Mouse (Mus musculus) left cerebral cortex, adult 11 months (tissue): ENCODE measurements around the gene Epb41l5.

Experiments
- DNase-seq: peaks from one replicate; pipeline ENCODE4 v3.0.0; 2022; ENCODE audit warnings: low spot score

Gene Epb41l5

DNA sequence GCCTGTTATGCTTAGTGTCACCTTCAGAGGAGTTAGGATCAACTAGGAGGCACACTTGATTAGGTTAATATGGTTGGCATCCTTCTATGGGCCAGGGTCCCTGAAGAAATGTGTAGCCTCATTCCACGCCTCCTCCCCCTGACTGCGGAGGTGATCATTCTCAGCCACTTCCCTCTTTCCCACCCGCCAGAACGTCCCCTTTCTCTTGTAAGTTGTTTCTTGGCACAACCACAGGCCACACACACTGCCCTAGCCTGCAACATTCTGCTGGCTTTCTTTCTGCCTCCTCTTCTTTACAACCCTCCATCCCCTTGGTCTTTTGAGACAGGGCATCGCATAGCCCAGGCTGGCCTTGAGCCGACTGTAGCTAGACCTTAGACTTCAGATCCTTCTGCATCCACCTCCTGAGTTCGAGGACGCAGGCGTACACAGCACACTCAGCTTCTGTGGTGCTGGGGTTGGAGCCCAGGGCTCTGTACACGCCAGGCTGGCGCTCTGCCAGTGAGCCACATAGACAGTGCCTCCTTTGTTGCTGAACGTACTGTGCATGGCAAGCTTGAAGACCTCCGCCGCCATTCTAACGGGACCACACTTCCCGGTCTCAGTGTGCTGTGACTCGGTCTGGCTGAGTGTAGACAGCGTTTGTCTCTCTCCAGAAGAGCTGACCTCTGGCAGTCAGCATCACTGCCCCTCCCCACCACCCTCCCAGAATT lies 115.6 kb downstream of the Epb41l5 start:
- no peak for DNase-seq

DNA sequence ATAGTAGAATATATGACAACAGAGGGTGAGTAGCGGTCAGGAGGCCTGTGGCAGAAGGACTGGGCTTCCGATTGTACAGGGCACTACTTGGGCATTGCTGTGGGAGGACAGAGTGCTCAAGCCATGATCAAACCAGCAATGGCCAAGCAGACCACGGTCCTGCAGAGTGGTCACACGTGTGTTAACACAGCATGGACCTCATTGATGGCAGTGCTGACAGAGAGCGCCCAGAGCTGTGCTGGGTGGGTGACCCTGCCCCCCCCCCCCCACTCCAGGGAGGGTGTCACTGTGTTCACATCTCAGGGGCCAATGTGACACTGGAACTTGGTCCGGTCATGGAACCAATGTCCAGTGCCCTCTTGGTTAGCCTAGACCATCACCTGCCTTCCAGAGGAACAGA lies 116.6 kb downstream of the Epb41l5 start:
- DNase-seq = no peak

DNA sequence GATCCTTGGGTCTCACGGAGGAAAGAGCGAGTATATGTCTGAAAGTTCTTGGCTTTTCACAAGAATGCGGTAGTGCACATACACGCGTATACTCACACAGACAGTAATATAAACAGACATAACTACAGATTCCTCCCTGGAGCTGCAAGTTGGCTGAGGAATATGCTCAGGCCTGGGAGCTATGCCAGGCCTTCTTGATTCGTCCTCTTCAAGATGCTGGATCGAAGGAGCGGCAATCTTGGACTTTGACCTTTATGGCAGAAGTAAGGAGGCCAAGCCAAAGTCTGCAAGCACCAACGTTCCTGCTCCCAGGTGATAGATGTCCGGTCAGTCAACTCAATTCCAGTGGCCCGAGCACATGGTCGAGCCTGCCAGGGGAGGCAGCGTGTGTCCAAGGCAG lies 117.9 kb downstream of the Epb41l5 start:
- DNase-seq = no peak

DNA sequence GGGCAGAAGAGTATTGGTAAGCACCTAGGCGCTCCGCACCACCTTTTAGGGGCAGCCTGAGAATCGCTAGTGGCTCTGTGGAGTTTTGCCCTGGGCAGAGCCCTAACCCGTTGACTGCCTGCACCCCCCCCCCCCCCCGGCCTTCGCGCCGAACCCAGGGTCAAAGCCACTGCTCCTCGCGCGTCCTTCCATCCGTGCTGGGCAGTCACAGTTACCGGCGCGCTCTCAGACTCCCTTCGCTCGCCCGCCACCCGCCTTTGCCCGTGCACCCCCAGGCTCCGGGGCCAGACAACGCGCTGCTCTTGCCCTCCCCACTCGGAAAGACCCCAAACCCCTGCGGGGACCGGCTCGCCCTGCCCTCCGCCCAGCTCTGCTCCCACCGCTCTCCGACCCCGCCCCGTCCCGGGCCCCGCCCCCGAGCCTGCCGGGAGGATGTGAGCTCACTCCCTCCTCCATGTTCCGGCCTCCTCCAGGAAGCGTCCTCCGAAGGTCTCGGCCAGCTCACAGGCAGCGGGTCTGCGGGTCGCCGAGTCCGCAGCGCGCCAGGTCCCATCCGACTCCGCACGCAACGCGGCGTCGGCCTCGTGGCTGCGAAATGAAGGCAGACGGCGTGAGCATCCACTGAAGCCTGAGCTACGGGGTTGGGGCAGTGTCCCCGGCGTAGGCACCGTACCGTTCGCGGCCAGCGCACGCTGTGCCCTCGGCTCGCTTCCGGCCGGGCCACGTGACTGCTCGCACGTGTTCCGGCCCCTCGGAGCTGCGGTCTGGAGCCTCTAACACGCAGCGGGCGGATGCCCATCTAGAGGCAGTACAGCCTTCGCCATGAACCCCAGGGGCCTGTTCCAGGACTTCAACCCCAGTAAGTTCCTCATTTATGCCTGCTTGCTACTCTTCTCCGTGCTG lies 122.9 kb downstream of the Epb41l5 start, which contains the start of gene Tmem185b:
Gene Tmem185b, plus strand, starts transcription at position 472 of the 903 bp plus-strand sequence.
- DNase-seq = peak; percentile 69

DNA sequence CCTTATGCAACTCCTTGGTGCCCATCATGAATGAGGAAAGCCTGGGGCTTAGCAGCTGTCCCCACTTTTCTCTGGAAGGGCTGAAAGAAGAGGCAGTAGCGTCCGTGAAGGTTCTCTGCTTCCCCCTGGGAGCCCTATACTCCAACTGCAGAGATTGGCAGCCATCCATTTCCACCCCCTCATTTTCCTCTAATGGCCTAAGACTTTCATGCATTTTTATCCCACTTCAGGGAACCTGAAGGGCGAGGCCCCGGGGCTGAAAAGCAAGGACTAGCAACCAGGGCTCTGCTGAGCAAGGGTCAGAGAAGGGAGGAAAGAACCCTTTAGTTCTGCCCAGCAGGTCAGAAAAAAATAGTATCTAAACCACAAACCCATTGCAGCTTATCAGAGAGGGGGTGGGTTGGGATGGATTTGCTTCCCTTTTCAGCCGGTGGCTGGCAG lies 123.8 kb downstream of the Epb41l5 start:
- DNase-seq = no peak

DNA sequence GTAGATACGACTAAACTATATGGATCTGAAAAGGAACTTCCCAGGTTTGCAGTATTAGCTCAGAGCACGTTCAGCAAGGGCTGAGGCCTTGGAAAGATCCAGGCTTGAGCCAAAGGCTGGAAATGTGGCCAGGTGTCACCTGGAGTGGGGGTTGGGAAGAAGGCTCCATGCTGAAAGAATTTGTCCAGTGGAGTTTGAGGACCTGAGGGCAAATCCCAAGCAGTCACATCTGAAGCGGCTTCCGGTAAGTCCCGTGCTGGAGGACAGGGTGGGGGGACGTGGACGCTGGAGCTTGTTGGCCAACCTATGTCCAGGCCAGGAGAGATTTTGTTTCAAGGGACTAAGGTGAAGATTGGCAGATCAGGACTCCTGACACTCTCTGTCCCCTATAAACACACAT lies 125.0 kb downstream of the Epb41l5 start:
- no peak for DNase-seq

DNA sequence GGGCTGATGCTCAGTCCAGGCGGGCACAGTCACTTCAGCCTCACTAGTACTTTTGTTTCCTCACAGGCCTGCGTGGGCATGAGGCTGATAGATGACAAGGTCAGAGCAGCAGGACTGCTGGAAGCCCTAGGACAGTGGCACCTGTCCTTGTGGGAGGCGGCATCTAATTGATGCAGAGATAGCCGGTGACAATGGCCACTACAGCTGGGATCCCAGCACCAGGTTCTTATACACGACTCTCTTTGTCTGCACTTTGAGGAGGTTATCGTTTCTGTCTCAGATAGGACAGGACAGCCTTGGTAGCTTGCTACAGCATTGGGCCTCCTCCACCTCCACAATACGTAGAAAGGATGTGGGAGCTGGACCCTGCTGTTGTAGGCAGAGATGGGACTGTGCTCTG lies 125.4 kb downstream of the Epb41l5 start:
- DNase-seq = no peak

DNA sequence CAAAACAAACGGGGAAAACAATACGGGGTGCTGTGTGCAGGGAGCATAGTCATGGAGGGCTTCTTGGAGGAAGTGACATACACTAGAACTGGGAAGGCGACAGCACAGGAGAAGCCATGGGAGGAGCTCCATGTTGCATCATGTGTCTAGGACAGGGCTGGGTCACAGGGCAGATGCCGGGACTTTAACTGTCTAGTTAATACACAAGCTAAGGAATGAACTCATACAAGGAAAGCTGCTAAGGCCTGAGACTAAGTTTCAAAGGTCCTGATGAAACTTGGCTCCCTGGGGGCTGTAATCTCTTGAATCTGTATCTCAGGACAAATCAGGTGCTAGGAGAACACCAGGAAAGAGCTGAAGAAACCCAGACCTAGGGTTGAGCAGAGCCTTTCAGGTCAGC lies 126.1 kb downstream of the Epb41l5 start:
- DNase-seq = no peak

DNA sequence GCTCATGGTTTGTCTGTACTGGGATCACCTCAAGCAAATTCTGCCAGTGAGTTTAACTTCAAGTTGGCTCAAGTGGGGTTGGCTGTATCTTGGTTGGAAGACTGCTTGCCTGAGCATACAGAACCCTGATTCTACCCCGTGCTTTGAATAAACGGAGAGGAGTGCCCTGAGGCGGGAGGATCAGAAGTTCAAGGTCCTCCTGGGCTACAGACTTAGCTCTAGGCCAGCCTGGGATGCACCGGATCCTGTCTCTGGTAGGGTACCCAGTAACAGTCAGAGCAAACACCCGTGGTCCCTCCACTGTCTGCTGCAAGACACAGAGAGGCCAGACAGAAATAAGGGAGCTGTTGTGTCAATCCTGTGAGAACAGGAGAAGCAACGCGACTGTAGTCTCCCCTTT lies 127.1 kb downstream of the Epb41l5 start:
- no peak for DNase-seq

DNA sequence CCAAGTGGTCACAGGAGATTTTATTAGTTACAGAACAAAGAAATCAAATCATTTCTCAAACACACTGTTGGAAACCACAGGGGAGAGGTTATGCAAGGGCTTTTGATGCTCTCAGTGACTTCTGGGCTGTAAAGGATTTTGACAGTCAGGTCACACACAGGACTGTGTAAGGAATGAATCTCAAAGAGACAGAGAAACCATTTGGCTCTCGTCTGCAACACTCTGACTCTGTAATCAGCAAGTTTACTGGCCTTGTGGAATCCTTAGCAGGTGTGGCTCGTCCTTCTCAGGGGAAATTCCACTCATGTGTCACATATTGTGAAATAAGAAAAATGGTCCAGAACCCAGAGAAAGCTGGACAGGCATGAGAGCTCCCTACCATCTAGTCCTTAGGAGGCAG lies 127.8 kb downstream of the Epb41l5 start:
- no peak for DNase-seq

DNA sequence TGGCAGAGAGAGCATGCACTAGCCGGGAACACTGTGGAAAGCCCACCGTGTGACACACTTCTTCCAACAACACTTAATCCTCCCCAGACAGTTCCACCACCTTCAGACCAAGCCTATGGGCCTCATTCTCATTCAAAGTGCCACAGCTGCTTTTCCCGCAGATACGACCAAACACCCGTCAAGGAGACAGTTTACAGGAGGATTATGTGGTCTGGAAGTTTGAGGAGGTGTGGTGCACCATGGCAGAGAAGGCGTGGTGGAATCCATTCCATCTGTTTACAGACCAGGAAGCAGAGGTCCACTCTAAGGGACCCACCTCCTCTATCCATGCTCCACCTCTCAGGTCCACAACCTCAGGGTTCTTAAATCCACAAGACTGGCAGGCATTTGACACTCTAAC lies 129.5 kb downstream of the Epb41l5 start:
- DNase-seq = no peak

DNA sequence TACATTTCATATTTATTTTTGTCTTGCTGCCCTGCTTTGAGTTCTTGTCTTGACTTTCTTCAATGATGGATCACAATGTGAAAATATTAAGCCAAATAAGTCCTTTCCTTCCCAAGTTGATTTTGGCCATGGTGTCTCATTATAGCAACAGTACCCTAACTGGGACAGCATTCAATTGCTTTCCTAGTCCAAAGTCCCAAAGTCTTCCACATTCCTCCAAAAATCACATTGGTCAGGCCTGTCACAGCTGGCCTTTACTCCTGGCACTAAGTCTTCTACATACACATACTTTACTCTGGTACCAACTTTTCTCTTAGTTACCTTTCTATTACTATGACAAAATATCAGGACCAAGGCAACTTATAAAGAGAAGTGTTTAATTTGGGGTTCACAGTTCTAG lies 130.0 kb downstream of the Epb41l5 start:
- no peak for DNase-seq

DNA sequence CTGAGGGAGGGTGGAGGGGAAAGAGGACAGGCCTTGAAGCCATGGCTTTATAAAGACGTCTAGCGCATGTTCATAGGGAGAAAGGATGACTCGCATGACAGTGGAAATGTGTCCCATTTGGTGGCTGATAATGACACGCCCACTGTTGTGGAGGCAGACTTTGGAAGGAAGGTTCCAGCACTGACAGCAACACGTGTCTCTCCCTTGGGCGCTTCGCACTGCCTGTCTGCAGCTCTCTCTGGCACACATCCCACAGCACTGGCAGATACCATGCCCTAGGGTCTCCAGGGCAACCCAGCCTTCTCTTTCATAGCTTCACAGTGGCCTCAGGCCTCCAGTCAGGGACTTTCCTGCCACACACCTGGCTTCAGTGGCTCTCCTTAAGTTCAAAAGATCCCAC lies 130.7 kb downstream of the Epb41l5 start:
- no peak for DNase-seq

DNA sequence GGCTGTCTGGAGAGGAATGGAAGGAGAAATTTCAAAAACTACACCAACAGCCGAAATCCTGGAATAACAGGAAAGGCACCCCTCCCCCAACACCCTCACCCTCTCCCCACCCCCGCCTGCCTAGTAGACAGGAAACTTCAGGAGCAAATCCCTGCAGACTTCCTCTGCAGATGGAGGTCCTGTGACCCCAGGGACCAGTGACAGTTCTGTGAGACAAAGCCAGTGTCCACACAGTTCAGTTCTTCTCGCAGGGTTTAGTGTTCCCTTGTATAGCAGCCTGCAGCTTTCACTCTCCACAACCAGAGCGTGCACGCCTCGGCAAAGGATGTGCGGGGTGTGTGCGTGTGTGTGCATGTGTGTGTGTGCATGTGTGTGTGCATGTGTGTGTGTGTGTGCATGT lies 137.9 kb downstream of the Epb41l5 start:
- DNase-seq = no peak

DNA sequence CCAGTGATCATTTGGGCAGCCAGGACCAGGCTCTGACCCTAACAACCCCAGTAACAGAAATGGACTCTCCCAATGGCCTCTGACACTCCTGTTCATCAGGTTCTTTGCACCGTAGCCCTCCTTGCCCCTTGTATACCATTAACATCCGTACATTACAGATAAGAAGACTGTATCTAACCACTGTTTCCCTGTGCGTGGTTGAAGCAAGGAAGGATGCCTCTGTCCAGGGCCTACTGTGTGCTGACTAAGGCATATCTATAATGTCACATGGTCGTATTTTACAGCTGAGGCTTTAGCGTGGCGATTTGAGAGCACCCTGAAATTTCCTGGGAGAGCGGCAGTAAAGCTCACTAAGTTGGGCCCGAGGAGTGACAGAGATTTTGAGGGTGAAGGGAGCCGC lies 138.4 kb downstream of the Epb41l5 start:
- DNase-seq = no peak

DNA sequence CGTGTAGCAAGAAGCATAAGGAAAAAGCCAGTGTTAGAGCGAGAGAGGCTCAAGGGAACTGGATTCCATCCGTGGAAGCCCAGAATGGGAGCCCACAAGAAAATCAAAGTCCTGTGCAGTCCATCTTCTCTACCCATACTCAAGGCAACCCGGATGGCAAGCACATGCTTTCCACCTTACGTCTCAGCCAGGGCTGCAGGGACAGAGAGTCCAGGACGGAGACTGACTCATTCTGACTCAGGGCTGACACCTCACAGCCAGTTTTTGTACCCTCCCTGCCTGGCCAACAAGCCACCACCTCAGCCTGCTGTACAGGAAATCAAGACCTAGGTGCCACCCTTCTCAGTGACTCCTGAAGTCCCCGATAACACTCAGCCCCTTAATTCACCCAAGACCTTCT lies 139.3 kb downstream of the Epb41l5 start:
- DNase-seq = no peak

DNA sequence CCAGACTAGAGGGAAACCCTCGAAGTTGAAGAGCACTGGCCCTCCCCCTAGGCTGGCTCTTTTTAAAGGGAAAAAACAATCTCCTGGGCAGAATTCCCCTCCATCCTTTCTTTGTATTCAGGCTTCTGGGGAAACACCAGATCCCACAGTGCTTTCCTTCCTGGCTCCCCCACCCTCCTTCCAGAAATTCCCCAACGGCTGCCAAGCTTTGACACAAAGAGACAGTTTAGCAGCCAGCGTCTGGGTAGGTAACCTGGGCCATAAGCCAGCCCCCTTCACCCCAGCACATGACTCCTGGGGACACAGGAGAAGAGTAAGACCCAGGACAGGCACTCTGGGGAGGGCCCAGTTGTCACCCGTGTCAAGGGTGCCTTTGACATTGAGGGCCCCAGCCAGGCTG lies 140.3 kb downstream of the Epb41l5 start:
- DNase-seq = no peak

DNA sequence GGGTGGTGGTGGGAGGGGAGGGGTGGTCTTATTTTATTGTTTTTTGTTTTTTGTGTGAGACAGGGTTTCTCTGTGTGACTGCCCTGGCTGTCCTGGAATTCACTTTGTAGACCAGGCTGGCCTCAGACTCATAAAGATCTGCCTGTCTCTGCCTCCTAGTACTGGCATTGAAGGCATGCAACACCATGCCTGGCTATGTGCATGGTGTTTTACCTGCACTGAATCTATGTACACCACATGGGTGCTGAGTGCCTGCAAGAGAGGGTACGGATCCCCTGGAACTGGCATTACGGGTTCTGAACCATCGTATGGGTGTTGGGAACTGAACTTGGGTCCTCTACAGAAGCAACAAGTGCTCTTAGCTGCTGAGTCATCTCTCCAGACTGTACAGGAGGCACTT lies 142.8 kb downstream of the Epb41l5 start:
- no peak for DNase-seq

DNA sequence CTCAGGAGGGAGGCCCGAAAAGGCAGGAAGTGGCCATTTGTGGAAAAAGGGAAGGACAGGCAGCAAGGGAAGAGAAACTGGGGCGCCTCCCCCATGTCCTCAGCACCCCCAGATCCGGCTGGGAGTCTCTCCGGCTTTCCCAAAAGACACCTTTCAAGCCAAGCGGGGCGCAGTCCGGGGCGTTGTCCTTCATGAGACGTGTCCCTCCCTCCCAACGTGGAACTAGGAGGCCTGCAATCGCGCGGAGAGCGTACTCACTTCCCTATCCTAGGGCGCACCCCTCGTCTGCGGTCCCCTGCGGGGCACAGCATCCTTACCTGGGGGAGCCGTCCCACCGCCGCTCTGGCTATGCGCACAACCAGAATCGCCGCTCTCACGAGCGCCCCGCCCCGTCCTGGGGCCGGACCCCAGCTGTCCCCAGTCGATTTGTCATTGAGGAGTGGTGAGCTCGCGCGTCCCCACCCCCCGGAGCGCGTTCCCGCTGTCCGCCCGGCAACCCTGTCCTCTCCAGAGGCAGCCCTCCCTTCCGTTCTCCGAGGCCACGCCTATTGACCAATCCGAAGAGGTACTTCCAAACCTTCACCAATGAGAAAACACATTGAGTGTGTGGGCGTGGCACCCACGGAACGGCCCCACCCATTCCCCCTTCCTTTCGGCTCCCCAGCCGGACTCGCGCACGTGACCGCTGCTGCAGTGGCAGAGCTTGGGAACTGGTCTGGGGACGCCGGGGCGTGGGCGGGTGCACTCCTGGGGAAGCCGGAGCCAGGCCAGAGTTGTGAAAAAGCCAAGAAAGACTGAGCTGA lies 144.3 kb downstream of the Epb41l5 start, which contains the start of gene Ralb:
Gene Ralb, minus strand, starts transcription at position 535 of the 803 bp plus-strand sequence.
- DNase-seq = peak; percentile 98

DNA sequence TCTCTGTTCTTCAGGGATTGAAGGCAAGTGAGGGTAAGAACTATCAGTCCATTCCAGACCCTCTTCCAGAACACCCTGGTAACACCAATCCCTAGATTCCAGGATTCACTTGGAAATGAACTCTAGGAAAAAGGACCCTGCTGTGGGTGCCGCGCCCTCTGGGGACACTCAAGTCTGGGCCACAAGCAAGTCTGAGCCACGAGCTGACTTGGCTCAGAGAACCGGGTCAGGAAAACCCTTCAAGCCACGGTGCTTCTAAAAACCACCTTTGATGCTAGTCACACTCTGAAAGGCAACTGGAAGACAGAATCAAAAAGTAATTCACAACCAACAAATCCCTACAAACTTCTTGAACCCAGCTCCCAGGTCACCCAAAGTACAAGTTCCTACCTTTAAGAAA lies 145.0 kb downstream of the Epb41l5 start:
- no peak for DNase-seq

DNA sequence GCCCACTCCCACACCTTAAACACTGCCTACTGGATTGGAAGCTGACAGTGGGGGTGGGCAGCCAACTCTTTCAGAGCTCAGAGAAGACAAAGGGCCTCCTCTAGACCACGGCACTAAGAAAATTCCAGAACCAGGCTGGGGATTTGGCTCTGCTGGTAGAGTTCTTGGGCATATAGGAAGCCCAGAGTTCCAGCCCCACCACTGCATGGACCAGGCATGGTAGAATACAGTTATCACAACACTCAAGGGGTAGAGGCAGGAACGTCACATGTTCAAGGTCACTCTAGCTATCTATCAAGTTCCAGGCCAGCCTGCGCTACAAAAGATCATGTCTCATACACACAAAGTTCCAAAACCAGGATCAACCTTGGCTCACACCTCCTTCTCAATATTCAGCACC lies 145.6 kb downstream of the Epb41l5 start:
- no peak for DNase-seq

DNA sequence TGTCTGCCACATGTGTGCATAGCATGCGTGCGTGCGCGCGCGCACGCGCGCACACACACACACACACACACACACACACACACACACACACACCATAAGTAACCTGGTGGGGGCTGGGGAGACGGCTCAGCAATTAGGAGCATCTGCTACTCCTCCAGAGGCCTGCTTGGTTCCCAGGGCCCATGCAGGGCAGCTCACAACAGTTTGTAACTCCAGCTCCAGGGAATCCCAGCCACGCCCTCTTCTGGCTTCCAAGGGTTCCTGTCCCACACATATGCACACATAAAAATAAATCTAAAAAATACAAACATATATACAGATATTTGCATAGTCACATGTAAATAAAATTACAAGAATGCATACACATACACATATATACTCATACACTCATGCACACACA lies 146.1 kb downstream of the Epb41l5 start:
- no peak for DNase-seq
